Mouse (Mus musculus): Measurements from ENCODE around the gene Rab22a.
A peak's percentile ranks its signal among the peaks of the same experiment; 100 is the strongest.

The Rab22a gene

DNA sequence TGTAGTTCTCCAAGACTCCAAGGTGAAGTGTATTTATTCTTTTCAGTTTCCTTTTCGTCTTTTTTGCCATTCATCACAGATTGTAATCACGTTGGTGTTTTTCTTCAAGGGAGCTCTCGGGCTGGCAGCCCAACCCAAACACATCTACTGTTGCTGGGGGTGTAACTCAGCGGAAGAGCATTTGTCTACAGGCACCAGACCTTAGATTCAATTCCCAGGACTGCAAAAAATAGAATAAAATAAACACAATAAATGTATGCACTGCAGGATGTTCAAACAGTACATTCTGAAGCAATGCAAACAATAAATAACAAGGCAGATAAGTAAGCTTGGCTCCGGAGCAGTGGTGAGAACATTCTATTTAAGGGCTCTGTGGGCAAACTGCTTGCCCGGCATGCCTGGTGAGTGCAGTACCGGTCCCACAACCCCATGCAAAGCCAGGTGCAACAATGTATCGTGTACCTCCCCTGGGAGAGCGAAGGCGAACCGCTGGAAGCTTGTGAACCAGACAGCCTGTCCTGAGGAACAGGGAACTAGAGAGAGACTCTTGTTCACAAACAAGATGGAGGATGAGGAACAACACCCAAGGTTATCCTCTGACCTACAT is 62.8 kb downstream of the Rab22a start:
- DNase-seq (ENCODE audit: low spot score in 2 of 2), result peak; percentile 57 to 69

DNA sequence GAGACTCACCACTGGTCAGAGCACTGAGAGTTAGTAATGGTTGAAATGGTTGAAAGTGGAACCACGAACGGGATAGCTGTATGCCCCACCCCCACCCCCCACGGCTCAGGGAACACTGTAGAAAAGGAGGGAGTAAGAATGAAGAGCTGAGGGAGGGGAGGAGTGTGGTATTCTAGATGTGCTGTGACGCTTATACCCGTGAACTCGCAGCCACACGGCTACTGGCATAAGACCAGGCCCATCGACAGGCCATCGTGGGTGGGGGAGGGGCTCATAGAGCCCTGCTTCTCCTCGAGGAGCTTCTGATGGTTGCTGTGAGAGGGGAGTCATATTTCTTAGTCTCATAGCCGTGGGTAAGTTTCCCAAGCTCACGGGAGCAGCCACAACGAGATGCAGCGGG is 64.8 kb downstream of the Rab22a start:
- no peak for DNase-seq (ENCODE audit: low spot score in 2 of 2)

DNA sequence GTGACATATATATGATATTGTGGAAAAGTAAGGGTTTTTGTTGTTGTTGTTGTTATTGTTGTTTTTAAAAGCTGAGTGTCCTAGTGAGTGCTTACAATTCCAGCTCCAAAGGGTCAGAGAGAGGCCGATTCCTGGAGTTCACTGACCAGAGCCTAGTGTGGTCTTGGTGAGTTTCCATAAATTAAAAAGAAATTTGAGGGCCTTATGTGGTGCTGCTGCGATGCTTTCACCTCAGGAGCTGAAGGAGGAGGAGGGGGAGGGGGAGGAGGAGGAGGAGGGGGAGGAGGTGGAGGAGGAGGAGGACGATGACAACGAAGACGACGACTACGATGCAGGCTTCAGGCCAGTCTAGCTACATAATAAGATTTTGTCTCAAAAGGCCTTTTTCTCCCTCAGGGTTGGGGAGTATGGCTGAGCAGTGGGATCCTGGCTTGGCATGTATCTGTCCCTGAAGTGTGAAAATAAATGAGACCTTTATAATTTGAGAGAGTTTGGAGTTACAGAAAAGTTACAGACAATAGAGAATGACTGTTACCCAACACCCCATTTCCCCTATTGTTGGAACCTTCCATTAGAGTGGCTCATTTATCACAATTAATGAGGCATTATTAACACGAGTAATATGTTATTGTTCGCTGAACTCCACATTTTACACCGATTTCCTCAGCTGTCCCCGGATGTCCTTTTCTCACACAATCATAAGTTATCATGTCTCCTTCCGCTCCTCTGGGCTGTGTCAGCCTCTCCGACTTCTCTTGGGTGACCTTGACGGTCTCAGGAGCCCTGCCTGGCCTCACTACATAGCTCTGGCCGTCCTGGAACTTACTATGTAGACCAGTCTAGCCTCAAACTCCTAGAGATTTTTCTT is 65.6 kb downstream of the Rab22a start:
- no peak for DNase-seq (ENCODE audit: low spot score in 2 of 2)

DNA sequence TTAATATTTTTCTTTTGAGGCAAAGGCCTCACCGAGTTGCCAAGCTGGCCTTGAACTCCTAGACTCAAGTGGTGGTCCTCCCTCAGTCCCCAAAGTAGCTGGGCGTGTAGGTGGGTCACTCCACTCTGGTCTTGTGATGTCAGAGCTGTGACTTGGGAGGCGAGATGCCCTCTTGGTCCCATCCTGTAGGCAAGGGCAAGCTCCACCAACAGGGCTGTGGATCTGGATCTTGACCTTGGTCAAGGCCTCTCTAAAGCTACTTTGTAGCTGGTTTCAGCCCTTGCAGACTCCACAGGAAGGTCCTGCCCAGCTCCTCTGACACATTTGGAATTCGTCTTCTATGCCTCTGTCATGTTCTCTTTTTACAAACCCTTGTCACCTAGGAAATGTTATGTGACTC is 66.3 kb downstream of the Rab22a start:
- no peak for DNase-seq (ENCODE audit: low spot score in 2 of 2)

DNA sequence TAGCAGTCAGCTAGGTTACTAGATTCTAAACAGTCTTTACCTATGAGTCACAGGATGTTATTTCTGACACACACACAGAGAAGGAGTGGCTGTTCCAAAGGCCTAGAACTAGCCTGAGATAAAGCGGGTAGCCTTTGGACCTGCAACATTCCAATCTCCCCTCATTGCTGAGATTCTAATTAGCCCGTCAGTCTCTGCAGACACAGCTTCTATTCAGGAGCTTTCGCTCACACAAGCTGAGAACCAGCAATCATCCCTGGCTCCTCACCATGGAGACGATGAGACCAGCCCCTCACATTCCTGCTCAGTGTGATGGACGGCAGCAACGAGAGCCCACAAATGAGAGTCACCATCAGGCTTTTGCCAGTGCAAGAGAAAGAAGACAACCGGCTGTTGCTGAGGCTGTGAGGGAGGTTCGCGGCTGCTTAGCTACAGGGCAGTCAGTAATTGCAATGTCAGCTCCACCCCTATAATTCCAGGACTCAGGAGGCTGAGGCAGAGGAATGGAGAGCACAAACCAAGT is 70.9 kb downstream of the Rab22a start:
- no peak for DNase-seq (ENCODE audit: low spot score in 2 of 2)

DNA sequence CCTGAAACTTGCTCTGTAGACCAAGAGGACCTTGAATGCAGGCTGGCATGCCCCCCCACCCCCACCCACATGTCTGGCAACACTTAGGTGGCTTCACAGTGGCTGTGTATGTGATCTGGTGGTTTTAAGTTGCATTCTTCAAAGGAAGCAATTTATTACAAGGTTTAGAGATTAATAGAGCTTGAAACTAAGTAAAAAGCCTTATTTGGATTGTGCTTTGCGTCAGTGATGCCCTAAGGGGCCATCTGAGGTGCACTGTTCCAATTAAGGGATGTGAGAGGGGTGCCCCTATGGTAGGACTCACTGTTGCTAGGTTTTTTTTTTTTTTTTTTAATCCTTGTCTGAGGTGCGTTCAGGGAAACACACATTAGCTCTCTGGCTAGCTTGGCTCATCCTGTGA is 74.9 kb downstream of the Rab22a start:
- no peak for DNase-seq (ENCODE audit: low spot score in 2 of 2)

DNA sequence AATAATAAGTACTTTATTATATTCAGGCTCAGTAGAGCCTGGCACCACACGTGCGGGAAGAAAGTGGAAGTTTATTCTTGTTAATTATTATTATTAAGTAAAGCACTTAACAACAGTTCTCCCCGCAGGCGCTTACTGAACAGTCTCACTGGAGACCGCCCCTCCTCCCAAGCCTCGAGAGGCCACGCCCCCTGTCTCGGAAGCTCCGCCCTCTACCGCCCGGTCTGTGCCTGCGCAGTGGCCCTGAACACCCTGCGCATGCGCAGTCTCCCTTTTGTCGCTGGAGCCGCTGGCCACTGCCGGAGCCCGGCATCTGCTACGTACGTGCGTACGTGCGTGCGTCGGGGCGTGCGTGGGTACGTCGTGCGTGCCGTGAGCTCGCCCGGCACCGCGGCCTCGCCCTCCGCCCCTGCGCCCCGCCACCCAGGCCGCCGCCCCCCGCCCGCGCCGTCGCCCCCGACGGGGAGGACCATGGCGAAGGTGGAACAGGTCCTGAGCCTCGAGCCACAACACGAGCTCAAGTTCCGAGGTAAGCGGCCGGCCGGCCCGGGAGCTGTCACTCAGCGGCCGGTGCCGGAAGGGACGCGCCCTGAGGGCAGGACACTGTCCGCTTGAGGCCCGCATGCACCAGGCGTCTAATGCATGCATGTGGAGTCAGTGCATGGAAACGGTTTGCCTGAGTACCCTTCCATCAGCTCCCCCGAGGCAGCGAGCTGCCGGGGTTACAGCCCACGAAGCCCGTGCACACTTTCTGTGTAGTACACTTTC is 77.8 kb downstream of the Rab22a start, which contains the start of gene Vapb:
Gene Vapb (plus strand): TSS at position 290 of the 768 bp plus-strand sequence.
- DNase-seq (ENCODE audit: low spot score in 2 of 2), result peak; percentile 98

DNA sequence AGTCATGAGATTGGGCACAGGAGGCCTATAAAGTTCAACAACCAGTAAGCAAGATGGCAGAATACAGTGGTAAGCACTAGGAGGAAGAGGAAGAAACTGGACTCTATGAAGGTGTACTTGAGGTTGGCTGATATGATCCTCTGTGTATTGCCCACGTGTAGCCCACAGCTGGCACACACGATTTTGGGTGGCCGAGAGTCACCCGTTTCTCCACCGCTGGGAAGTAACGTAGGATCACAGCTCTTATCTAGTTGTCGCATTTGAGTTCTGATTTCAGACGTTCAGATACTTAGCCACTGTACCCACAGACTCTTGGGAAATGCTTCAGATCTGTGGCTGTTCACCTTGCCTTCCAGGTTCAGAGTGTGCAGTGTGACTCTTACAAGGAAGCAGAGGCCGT is 78.7 kb downstream of the Rab22a start:
- no peak for DNase-seq (ENCODE audit: low spot score in 2 of 2)

DNA sequence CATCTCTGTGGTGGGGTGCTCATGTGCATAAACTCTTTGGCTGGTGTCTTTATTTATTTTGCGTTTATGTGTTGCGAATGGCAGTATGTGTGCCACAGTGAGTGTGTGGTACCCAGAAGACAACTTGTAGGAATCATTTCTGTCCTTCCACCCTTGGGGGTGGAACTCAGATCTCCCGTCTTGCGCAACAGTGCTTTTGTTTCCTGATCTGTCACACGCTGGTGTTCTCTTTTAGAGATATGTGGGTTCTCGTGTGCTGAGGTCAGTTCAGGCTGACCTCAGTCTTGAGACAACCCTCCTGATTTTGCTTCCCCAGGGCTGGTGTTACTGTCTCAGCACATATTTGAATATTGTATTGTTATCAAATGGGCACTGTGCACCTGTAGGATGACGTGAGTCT is 79.5 kb downstream of the Rab22a start:
- no peak for DNase-seq (ENCODE audit: low spot score in 2 of 2)

DNA sequence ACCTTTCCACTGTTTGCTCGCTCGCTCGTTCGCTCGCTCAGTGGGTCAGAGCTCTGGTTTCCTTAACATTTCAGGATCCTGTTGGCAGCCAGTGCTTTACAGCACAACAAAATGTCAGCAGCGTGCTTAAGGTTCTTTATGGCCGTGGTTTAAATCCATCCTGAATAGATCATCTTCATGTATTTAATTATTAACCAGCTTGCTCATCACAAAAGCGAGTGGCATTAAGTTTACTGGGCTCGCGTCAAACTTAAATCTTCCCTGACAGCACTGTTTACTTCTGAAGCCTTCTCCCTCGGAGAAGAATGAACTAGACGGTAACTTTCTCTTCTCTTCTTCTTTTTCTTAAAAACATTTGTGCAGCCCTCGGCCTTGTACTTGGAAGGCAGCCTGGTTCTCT is 82.5 kb downstream of the Rab22a start:
- DNase-seq (ENCODE audit: low spot score in 2 of 2), result no peak

DNA sequence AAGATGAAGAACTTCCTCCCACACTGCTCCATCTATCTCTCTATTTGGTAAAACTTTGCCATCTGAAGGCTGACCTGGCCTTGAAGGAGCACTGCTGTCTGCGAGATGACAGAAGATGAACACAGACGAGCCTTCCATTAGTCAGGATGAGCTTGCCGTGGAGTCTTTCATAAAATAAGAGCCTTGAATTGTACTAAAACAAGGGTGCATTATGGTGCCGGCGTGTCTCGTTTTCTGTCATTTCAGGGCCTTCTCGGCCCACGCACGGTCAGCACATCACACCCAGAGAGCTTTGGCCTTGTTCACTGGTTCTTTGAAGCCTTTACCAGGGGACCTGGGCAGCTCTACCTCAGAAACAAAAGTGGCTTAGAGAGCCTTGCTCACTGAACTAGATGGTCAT is 83.2 kb downstream of the Rab22a start:
- no peak for DNase-seq (ENCODE audit: low spot score in 2 of 2)

DNA sequence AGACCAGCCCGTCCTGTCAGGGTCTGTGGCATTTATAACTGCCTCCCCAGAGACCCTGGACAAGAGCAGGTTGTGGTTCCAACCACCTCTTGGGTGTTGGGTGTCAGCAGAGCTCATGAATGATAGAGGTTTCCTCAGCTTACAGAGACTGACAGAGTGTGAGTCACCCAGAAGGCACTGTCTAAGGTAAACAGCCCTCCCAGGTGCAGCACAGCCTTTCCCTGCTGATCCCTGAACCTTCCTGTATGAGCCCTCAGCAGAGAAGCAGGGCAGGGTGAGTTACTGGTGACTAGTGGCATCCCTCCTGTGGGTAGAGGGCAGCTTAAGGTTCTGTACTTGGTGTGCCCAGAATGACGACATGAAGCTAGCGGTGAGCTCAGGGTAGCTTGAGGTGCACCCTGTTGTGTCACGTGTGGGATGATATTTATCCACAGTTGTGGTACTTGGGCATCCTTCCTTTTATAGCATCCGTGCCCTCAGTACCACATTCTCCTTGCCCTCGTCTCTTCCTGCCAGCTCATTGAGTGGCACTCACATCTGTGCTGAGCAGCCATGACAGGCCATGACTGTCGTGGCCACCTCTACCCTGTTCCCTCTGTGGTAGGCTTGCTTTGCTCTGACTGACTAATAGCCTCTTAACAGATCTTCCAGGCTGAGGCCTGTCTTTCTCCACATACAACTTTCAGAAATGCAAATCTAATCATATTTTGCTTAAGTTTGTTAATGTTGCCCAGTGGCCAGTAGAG is 84.7 kb downstream of the Rab22a start:
- no peak for DNase-seq (ENCODE audit: low spot score in 2 of 2)

DNA sequence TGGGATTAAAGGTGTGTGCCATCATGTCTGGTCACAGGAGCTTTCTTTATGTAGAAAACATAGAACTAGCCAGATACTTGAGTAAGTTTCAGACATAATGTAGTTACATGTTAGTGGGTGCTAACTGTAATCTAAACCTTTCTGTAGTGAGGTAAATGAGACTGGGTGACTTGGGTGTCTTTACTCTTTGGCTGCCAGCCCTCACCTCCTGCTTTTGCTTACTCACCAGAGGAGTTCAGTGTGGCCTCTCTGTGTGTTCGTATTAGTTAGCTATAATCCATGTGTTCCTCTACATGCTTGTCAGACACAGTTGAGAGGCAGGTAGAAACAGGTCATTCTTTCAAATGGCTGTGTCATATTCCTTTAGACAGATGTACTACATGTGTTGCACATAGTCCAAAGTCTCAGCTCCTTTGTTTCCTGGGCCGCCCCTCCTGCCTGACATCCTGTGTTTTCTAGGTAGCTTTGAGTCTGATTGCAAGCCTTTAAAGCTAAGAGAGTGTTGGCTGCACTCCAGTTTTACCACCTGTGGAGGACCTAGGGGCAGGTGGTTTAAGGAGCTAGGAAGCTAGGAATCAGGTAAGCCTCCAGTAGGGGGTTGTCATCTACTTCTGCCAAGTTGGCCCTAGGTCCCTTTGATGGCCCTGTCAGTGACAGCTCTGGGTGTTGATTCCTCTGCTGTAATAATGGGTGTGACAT is 89.5 kb downstream of the Rab22a start:
- no peak for DNase-seq (ENCODE audit: low spot score in 2 of 2)

DNA sequence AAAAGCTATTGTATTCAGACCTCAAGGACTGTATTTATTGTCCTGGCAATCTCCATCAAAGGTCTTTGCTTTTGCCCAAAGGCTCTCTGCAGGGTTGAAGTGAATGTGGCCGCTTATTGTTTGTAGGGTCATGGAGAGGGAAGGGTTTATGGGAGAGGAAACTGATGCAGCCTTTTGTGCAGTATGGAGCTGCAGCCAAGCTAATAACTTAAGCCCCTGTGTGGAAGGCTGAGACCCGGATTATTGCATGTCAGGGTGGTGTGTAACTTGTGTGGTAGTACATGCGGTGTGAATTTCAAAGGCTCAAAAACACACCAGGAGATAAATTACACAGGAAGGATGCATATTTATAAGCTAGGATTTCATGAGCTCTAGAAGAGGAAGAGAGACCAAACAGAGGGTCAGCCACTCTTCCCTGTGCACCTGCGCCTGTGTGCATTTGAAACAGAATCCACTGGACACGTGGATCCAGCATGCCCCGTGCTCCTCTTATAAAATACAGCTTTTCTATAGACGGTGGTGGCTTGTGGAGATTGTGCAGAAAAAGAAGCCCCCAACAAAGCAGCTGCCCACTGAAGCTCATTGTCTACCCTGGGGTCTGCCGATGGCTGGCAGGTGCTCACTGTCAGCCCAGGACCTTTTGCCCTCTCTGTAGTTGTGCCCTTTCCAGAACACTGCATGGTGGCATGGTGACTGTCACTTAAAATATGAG is 96.0 kb downstream of the Rab22a start:
- no peak for DNase-seq (ENCODE audit: low spot score in 2 of 2)

Measured in spleen, postnatal 36 days (tissue).